Mouse (Mus musculus) ES-E14 (cell line): Measurements from ENCODE around the gene Tlr9.

ENCODE experiments used
- HCFC1 ChIP-seq: IDR thresholded peaks from 2 replicates; pipeline ENCODE4 v1.6.1; 2012; ENCODE audit warnings: low read length, inconsistent platforms, borderline replicate concordance; ENCODE audit not compliant: insufficient read depth
- ZC3H11A ChIP-seq: IDR thresholded peaks from 2 replicates; pipeline ENCODE4 v1.6.1; 2012; ENCODE audit warnings: low read depth, mild to moderate bottlenecking, inconsistent platforms, low read length, borderline replicate concordance

DNA sequence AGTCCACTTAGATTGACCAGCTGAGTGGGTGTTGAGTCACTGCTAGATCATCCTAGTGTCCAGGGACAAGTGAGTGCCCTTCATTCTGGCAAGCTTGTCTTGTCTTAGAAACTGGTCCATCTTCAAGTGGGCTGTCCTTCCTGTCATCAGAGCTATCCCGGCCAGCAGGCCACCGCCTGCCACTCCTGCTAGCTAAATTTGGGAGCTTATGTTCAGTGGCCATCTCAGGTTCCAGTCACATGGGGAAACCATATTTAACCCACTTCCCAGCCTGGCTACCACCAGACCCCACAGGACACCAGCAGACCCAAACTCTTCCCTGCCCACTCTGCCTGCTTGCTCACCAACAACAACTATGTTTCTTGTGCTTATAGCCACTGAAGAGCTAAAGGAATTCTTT lies 15.9 kb upstream of the Tlr9 start:
- TF ChIP-seq HCFC1: no peak
- TF ChIP-seq ZC3H11A: no peak
